Mouse (Mus musculus): ENCODE measurements around the gene Cdyl2.

The Cdyl2 gene

DNA sequence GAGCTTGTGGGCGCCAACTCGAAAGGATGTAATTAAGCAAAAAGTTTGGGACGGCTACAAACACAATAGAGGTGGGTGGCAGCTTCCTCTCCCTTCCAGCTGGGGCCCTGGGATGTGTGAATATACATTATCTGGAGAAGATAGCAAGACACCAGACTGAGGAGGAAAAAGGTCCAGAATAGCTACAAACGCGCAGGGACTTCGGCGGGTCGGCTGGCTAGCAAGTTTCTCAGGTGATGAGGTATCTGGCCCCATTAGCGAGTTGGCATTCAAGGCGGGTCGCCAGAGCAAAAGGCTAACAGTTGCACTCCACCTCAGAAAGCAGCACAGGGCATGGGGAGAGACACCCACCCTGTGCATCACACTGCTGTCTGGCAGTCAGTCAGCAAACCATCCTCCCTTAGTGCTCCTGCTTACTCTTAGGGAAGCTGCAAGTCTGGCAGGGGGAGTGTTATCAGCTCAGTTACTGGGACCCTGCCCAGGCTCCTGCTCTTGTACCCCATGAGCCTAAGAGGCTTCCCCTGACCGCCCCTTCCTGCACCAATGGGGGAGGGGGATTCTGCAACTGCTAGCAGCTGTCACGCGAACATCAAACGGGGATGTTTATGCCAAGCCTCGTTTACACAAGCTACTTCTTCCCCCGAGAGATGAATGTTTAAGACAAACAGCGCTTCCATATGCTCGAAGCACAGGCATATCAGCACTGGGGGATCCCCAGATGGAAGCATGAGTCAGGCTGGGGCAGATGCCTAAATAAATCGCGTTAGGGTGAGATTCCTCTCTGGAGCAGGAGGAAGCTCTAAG, 111.4 kb downstream of the Cdyl2 start:
- DNase-seq (ENCODE audit: low read depth): no peak

GRCm38 (mm10) chr8:116619686-116620320, 113.0 kb downstream of the Cdyl2 start:
- no peak for DNase-seq (ENCODE audit: low read depth)

DNA sequence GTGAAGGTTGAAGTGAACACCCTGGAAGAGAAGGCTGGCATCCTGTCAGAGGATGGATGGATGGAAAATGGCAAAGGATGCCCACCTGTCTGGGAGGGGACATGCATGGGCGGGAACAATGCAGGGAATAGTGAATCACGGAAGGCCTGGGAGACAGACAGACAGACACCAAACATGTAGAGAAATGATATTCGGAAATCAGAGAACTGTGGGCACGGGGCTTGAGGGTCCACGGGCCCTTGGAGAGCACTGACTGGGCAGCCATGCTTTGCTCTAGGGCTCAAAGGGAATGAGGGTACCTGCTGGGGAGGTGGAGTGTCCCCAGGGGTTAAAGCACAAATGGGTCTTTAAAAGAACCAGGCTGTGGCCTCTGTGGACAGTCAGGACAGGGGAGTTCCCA, 113.6 kb downstream of the Cdyl2 start:
- DNase-seq (ENCODE audit: low read depth): no peak

DNA sequence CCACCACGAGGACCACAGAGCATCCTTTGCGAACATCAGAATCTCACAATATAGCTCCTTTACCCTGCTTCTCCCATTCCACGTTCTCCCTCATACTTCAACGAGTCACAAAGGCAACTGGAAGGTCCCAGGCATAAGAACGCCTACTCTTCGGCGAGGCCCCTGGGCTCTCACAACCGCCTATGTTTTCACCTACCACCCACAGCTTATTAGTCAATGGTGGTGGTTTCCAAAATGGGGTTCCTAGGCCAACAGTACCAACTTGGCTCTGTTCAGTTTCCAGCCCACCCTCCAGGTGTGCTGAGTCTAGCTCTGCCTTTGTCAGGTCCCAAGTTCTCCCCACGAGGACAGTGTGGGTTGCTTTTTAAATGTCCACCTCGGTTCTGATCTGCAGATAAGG, 114.0 kb downstream of the Cdyl2 start:
- DNase-seq (ENCODE audit: low read depth): no peak

- DNase-seq (ENCODE audit: low read depth): peak; percentile 14
Measured at GRCm38 (mm10) chr8:116617891-116618290, 114.9 kb downstream of the Cdyl2 start.

DNA sequence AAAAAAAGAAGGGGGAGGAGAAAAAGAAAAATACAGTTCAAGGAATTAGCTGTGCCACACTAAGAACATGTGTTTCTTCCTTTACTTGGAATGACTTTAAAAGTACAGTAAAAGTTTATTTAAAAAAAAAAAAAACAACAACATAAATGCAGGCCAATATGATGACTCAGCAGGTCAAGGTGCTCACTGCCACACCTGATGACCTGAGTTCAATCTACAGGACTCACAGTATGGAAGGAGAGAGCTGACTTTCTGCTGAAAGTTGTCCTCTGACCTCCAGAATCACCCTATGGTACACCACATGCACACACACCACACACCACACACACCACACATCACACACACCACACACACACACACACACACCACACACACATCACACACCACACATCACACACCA, 116.4 kb downstream of the Cdyl2 start:
- no peak for DNase-seq (ENCODE audit: low read depth)

DNA sequence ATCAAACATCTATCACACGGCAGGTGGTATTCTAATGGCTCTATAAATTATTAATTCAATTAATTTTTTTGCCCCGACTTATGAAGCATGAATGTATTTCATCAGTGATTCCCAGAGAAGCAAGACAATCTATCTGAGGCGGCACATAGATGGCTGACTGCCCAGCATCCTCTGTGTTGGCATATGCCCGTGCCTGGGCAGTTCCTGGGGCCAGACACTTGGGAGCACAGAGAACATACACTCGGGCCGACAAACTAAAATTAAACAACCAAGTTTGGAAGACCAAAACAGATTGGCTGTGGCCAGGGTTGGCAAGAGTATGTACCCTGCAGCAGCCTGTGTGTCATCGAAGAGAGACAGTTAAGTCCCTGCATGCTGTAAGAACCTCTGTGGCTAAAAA, 117.9 kb downstream of the Cdyl2 start:
- DNase-seq (ENCODE audit: low read depth): no peak

DNA sequence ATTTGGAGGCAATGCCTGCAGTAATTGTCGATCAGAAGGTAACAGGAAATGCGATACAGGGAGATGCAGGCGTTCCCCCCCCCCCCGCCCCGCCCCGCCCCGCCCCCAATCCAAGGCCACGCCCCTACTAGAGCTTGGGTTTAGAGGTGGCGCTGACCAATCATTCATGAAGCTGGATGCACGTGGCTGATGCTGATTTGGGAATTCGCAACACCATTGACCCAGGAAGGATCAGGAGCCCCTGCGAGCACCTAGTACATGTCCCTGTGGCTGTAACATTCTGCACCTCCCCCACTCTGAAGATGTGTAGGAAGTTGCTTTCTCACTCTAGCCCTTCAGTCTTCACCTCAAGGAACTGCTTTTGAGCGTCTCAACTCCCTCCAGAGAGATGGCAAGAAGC, 126.6 kb downstream of the Cdyl2 start:
- no peak for DNase-seq (ENCODE audit: low read depth)

GRCm38 (mm10) chr8:116602806-116603205, 130.0 kb downstream of the Cdyl2 start:
- DNase-seq (ENCODE audit: low read depth): no peak

GRCm38 (mm10) chr8:116599728-116600127, 133.1 kb downstream of the Cdyl2 start:
- no peak for DNase-seq (ENCODE audit: low read depth)

DNA sequence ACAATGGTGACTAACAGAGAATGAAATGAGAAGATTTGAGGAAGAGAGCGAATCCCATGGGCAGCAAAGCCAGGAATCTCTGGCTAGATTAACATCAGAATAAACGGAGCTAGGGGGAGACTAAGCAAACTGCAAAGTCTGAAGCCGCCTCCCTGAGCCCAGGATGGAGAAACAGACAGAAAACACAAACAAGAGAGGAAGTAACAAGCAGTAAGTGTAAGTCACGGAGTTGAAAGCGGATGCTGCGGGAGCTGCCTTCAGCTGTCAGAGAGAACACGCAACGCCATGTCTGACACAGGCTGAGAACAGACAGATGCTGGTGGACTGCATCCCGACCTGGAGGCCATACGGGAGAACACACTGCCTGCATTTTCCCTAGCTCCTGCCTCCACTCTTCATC, 141.6 kb downstream of the Cdyl2 start:
- no peak for DNase-seq (ENCODE audit: low read depth)

DNA sequence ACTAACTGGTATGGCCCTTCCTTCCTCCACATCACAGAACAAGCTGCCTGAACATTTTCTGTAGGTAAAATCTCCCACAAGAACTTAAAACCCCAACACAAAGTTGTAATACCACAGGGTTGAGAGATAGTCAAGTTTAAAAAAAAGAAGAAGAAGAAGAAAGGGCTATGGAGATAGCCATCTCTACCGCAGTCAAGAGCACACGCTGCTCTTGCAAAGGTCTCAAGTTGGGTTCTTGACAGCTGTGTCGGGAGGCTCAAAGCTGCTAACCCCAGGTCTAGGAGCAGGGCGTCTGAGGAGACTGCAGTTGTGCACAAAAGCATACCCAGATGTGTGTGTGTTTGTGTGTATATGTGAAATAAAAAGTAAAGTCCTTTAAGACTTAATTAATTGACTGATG, 142.2 kb downstream of the Cdyl2 start:
- DNase-seq (ENCODE audit: low read depth): no peak

GRCm38 (mm10) chr8:116590106-116590505, 142.7 kb downstream of the Cdyl2 start:
- DNase-seq (ENCODE audit: low read depth): no peak

GRCm38 (mm10) chr8:116587616-116588468, 144.9 kb downstream of the Cdyl2 start:
- DNase-seq (ENCODE audit: low read depth): no peak

- no peak for DNase-seq (ENCODE audit: low read depth)
Measured at GRCm38 (mm10) chr8:116581318-116582019, 151.3 kb downstream of the Cdyl2 start.

DNA sequence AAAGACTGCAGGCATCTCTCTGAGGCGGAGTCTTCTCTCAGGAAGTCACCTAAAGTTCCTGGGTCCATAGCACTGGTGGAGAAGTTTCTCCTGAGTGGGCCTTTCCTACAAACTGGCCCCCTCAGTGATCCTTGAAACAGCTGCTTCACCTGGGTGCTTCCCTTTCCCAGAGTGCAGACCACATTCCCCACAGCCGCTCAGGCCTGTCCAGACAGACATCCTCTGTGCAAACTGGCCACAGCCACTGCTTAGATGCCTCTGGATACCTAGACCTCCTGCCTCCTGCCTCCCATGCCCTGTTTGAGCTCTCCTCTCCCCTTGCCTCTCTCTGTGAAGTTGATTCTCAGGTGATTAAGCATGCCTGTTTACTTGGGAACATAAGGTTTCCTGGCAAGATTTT, 156.1 kb downstream of the Cdyl2 start:
- no peak for DNase-seq (ENCODE audit: low read depth)

GRCm38 (mm10) chr8:116573085-116573484, 159.7 kb downstream of the Cdyl2 start:
- no peak for DNase-seq (ENCODE audit: low read depth)

- DNase-seq (ENCODE audit: low read depth): no peak
Measured at GRCm38 (mm10) chr8:116552778-116553177, 180.0 kb downstream of the Cdyl2 start.

DNA sequence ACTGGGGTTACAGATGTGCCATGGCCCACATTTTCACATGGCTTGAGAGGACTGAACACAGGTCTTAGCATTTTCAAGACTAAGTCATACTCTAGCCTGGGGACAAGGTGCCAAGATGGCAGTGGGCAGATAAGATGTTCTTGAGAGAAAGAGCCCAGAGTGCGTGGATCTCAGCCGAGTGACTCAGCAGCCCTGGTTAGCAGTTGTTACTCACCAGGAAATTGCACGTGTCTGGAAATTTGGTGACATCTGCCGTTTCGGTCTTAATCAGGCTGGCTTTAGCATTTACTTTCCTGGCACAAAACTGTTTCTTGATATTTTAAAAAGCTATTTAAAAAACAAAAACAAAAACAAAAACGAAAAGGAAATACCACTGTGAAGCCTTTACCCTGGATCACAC, 180.5 kb downstream of the Cdyl2 start:
- DNase-seq (ENCODE audit: low read depth): peak; percentile 7

DNA sequence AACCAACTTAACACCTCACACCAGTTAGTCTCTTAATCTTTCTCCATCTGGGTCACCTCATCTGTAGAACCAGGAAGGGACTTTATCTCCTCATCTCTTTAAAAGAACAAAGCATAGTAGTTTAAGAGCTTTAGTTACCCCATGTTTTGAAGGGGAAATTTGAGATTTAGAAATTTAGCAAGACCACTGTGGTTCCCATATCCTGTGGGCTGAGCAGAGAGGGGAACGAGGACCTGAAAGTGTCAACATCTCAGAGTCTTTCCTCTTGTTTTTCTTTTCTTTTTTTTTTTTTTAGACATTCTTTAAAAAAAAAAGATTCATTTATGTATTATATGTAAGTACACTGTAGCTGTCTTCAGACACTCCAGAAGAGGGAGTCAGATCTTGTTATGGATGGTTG, 189.4 kb downstream of the Cdyl2 start:
- no peak for DNase-seq (ENCODE audit: low read depth)

DNA sequence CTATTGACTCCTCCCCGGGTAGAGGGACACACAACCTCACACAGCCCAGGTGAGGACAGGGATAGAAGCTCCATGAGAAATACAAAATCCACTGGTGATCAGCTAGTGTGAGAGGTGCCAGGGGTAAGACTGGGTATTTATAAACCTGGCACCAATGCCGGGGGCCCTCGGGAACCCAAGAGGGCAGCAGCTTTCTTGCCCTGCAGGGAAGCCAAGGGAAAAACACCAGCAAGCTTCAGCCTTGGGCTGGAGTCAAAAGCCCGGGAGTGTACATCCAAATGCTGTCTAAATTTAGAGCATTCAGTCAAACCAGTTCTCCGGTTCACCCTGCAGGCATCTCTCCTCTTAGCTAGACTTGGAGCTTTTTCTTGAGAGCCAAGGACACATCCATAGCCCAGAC, 189.9 kb downstream of the Cdyl2 start:
- DNase-seq (ENCODE audit: low read depth): no peak

- no peak for DNase-seq (ENCODE audit: low read depth)
Measured at GRCm38 (mm10) chr8:116540136-116540535, 192.7 kb downstream of the Cdyl2 start.

Data from fibroblast of lung, adult 2 months (primary cell).